Mouse (Mus musculus) spleen, adult 2 months (tissue): ENCODE data around the gene Alg9.

Experiments used
- CTCF ChIP-seq: fragments of 200-500 bp; IDR thresholded peaks from 2 replicates; pipeline ENCODE4 v1.5.1; 2011; ENCODE audit warnings: mild to moderate bottlenecking, inconsistent platforms; ENCODE audit not compliant: insufficient read depth, insufficient read length, insufficient replicate concordance; ENCODE audit errors: extremely low read depth
- POLR2A ChIP-seq: fragments of 200-500 bp; IDR thresholded peaks from 2 replicates; pipeline ENCODE4 v1.6.1; 2011; ENCODE audit warnings: low read depth, low read length, inconsistent platforms

GRCm38 (mm10) chr9:50849755-50850154, 74.9 kb downstream of the Alg9 start:
- no peak for TF ChIP-seq CTCF
- TF ChIP-seq POLR2A: no peak
